Mouse (Mus musculus) liver, embryonic 14.5 days (tissue): ENCODE results near the gene B3gat3. TPM values are rescaled to one million over a fixed set of nuclear protein-coding genes. Genes with fewer than 3 reads are reported as not detected.
"Not testable (repeated sequence)": the region's sequence is repeated elsewhere in the genome, so short reads cannot be mapped to it uniquely, and the experiment has no call there.

Experiments
- ATAC-seq: fragments of 200-750 bp; cut with Nextera tagmentation; 2 replicates; pipeline ENCODE4 v1.8.0; 2017; ENCODE audit warnings: moderate number of reproducible peaks, mild to moderate bottlenecking, moderate library complexity; ENCODE audit not compliant: insufficient read depth
- DNase-seq, 3 experiments: peaks; one replicate each; pipeline ENCODE4 v3.0.0-alpha.2; 2012 to 2013; ENCODE audit warnings: low read depth in 3 of 3, low spot score in 3 of 3
- H3K27ac ChIP-seq: fragments of 300-500 bp; sonication (generic); 2 replicates; pipeline ENCODE4 v1.5.1; 2014; ENCODE audit warnings: moderate library complexity, mild to moderate bottlenecking, control low read depth, inconsistent platforms
- H3K27me3 ChIP-seq: fragments of 300-500 bp; sonication (generic); 2 replicates; pipeline ENCODE4 v1.6.1; 2014; ENCODE audit warnings: mild to moderate bottlenecking, low read length, moderate library complexity; ENCODE audit not compliant: control insufficient read depth, insufficient read depth
- H3K36me3 ChIP-seq: fragments of 300-500 bp; sonication (generic); replicated peaks from 2 replicates; pipeline ENCODE4 v1.6.1; 2014; ENCODE audit warnings: low read depth; ENCODE audit not compliant: control insufficient read depth, insufficient read depth
- H3K4me1 ChIP-seq, 2 experiments: fragments of 200-500 bp in 1 of 2; fragments of 300-500 bp in 1 of 2; sonication (generic) in 1 of 2; replicated peaks; 2 replicates each; pipeline ENCODE4 v1.6.1; 2012 to 2014; ENCODE audit warnings: antibody characterized with exemption in 1 of 2, inconsistent platforms in 1 of 2, low read length in 1 of 2; ENCODE audit not compliant: control insufficient read depth in 2 of 2, insufficient read depth in 2 of 2
- H3K4me2 ChIP-seq: fragments of 300-500 bp; sonication (generic); 2 replicates; pipeline ENCODE4 v1.6.1; 2014; ENCODE audit warnings: low read depth, mild to moderate bottlenecking, control low read depth, moderate library complexity
- H3K4me3 ChIP-seq, 2 experiments: fragments of 200-500 bp in 1 of 2; fragments of 300-500 bp in 1 of 2; sonication (generic) in 1 of 2; 2 replicates each; pipeline ENCODE4 v1.5.1; 2012 to 2014; ENCODE audit warnings: low read depth in 2 of 2, low read length in 2 of 2, mild to moderate bottlenecking in 2 of 2, control low read depth in 1 of 2, inconsistent platforms in 1 of 2, moderate library complexity in 1 of 2; ENCODE audit not compliant: insufficient read depth in 1 of 2
- H3K9ac ChIP-seq: fragments of 300-500 bp; sonication (generic); replicated peaks from 2 replicates; pipeline ENCODE4 v1.6.1; 2014; ENCODE audit warnings: mild to moderate bottlenecking, control low read depth, moderate library complexity
- H3K9me3 ChIP-seq: fragments of 300-500 bp; sonication (generic); 2 replicates; pipeline ENCODE4 v1.6.1; 2016; ENCODE audit warnings: low read length, mixed read lengths; ENCODE audit not compliant: control insufficient read depth
- CTCF ChIP-seq: IDR thresholded peaks from 2 replicates; pipeline ENCODE4 v1.5.1; 2016; ENCODE audit warnings: antibody characterized with exemption, low read depth, control low read depth
- EP300 ChIP-seq: IDR thresholded peaks from 2 replicates; pipeline ENCODE4 v1.6.1; 2016; ENCODE audit warnings: antibody characterized with exemption, low read depth
- WGBS: fragments of 180-500 bp; shearing (Covaris S2); extraction: QIAGEN DNeasy Blood & Tissue Kit; methylation state at CpG from one replicate; pipeline ENCODE4 v1.1.7; 2014; ENCODE audit not compliant: insufficient replicate concordance; 5-methylcytosine and 5-hydroxymethylcytosine counted together
- polyA plus RNA-seq, 2 experiments: library from polyadenylated mRNA; depleted of rRNA in 1 of 2; stranded (reverse) in 1 of 2; unstranded in 1 of 2; fragments of >200 nt; fragmentation: Nextera tagmentation in 1 of 2; extraction: Ambion mirVana in 1 of 2; gene quantifications; 2 replicates each; pipeline versions ENCODE4 v1.2.1 to v1.2.3; 2012 to 2014

B3gat3 gene
- 23.1 and 26.6 TPM in 2 replicates for polyA plus RNA-seq (2012; rRNA removed)
- 15.4 and 15.8 TPM in 2 replicates for polyA plus RNA-seq (2014; fragmentation: Nextera tagmentation; extraction: Ambion mirVana)

DNA sequence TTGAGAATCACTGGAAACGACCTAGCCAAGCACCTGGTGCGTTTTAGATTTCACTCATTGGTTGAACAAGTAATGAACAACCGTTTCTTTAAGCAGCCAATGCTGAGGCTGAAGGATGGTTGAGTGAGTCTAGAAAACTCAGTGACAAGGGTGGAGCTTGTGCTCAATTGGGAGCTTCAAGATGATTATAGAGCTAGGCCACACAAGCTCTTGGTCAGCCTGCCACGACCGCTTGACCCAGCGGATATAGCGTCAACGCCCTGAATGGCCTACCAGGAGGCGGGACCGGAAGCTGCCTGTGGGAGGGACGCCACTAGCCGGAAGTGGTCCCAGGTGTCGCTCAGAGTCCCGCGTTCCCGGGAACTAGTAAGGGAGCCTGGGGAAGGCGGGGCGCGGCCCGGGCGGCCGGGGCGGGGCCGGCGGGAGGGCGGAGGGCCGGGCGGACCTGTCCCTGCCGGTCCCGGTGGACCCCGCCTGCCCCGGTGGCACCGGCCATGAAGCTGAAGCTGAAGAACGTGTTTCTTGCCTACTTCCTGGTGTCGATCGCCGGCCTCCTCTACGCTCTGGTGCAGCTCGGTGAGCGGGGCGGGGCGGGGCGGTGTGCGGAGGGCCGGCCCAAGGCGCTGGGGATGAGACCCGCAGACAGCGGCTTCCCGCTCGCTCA, at the start of gene B3gat3:
Gene B3gat3 (plus strand): TSS at position 302 of the 664 bp plus-strand sequence.
- WGBS: 1% methylated on average over 49 of the region's 50 CpGs
- H3K27ac ChIP-seq: peak within 1 kb of the TSS; percentile 92
- peak within 1 kb of the TSS; percentile 85 to 94 for H3K4me3 ChIP-seq
- peak within 1 kb of the TSS; percentile 98 for H3K4me2 ChIP-seq
- H3K9me3 ChIP-seq: no peaks in the 10 kb centered on the region
- peak within 1 kb of the TSS; percentile 75 for H3K9ac ChIP-seq
- H3K27me3 ChIP-seq: no peaks in the 10 kb centered on the region
- ATAC-seq: peak; percentile 95
- peaks cover 17 to 19% of the 10 kb centered on the region in 2 experiments for H3K4me1 ChIP-seq
- TF ChIP-seq EP300 (no peak), CTCF (no peak)
- peaks cover 18% of the 10 kb centered on the region for H3K36me3 ChIP-seq
- DNase-seq: peak; percentile 81 to 82 (median 81)

GRCm38 (mm10) chr19:8870381-8870780, 49.8 kb upstream of the B3gat3 start:
- Histone ChIP-seq H3K27ac (peak overlapping the region; percentile 75), H3K4me2 (peak overlapping the region; percentile 70), H3K9ac (peak overlapping the region; percentile 98), H3K4me1 (peaks cover 9 to 10% of the 10 kb centered on the region in 2 experiments), H3K36me3 (peaks cover 20% of the 10 kb centered on the region), H3K4me3 (peak overlapping the region in 1 of 2 experiments; percentile 97; a peak in 2 of 4 replicates)
- H3K9me3 ChIP-seq, H3K27me3 ChIP-seq, ATAC-seq, DNase-seq: not testable (repeated sequence)
- 48% methylated on average over 3 of the region's 3 CpGs for WGBS

DNA sequence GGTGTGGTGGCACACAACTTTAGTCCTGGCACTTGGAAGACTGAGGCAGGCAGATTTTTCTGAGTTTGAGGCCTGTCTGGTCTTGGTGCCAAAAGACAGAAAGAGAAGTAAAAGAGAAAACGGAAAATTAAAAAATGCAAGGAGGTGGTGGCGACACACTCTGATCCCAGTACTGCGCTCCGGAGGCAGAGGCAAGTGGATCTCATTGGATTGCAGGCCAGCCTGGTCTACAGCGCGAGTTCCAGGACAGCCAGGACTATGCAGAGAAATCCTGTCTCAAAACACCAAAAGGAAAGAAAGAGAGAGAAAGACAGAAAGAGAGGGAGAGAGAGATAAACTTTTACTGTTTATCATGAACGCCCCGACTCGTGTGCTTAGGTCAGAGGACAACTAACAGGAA, 49.3 kb upstream of the B3gat3 start:
- peaks cover 9 to 10% of the 10 kb centered on the region in 2 experiments for H3K4me1 ChIP-seq
- H3K9me3 ChIP-seq: no peaks in the 10 kb centered on the region
- no peaks in the 10 kb centered on the region for H3K27me3 ChIP-seq
- peaks cover 23% of the 10 kb centered on the region for H3K36me3 ChIP-seq
- peak overlapping the region; percentile 70 for H3K4me2 ChIP-seq
- ATAC-seq (peak; percentile 19), DNase-seq (no peak)
- no peak for TF ChIP-seq EP300
- TF ChIP-seq CTCF: no peak
- H3K9ac ChIP-seq: peak overlapping the region; percentile 98
- peak overlapping the region; percentile 75 for H3K27ac ChIP-seq
- peak overlapping the region; percentile 81 to 97 for H3K4me3 ChIP-seq
- 24% methylated on average over 9 of the region's 9 CpGs for WGBS

GRCm38 (mm10) chr19:8871267-8872186, 48.6 kb upstream of the B3gat3 start, which contains the start of gene Ubxn1:
Gene Ubxn1 (plus strand): TSS chr19:8871496.
- Histone ChIP-seq H3K4me3 (peak within 1 kb of the TSS; percentile 81 to 97), H3K27ac (peak within 1 kb of the TSS; percentile 81), H3K36me3 (peaks cover 25% of the 10 kb centered on the region), H3K9ac (peak within 1 kb of the TSS; percentile 98), H3K4me2 (peak within 1 kb of the TSS; percentile 70), H3K9me3 (no peaks in the 10 kb centered on the region), H3K4me1 (peaks cover 9 to 10% of the 10 kb centered on the region in 2 experiments), H3K27me3 (no peaks in the 10 kb centered on the region)
- WGBS: under 1% methylated on average over 58 of the region's 59 CpGs
- peak; percentile 94 to 96 (median 95) for DNase-seq
- TF ChIP-seq CTCF: no peak
- peak; percentile 42 for TF ChIP-seq EP300
- peak; percentile 97 for ATAC-seq
